Mouse (Mus musculus) hematopoietic stem cell, adult 5-6 weeks (primary cell): ENCODE results near the gene Bik. TPM values are rescaled to one million over a fixed set of nuclear protein-coding genes. Genes with fewer than 3 reads are reported as not detected.

Source experiments
- ATAC-seq, 2 experiments: fragments of 125-278 bp in 1 of 2; replicated peaks in 1 of 2; 2 replicates each; pipeline ENCODE4 v1.8.0; 2016 to 2017; ENCODE audit warnings: inconsistent platforms in 2 of 2, mild to moderate bottlenecking in 2 of 2, moderate number of reproducible peaks in 2 of 2, low read depth in 1 of 2, moderate TSS enrichment in 1 of 2; ENCODE audit not compliant: low FRiP score in 2 of 2, poor library complexity in 2 of 2, severe bottlenecking in 2 of 2, insufficient read depth in 1 of 2, low TSS enrichment in 1 of 2
- total RNA-seq: library from RNA; stranded (forward); fragments of 172-1452, 232-1000 nt; gene quantifications from 2 replicates; pipeline ENCODE4 v1.2.3, GENCODE M21; 2017

The Bik gene
- total RNA-seq, 1 experiment from 2014 or later = not detected

DNA sequence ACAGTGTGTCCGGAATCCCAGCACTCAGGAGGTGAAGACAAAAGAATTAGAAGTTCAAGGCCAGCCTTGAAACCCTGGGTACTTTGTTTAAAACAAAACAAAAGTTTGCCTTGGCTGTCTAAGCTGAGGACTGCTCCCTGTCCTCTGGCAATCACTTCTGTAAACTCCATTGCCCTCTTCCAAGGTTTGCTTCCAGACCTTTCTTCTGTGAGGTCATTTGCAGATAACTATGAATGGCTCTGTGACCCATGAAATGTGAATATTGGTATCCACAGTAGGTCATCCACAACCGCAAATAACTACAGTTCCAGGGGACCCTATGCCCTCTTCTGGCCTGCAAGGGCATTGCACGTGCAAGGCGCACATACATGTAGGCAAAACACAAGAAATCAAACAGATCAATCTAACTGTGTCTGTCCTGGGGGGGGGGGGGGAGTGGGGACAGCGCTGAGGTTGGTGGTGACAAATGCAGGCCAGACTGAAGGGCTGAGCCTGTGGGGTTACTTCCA, 5.4 kb downstream of the Bik start:
- no peak for ATAC-seq

DNA sequence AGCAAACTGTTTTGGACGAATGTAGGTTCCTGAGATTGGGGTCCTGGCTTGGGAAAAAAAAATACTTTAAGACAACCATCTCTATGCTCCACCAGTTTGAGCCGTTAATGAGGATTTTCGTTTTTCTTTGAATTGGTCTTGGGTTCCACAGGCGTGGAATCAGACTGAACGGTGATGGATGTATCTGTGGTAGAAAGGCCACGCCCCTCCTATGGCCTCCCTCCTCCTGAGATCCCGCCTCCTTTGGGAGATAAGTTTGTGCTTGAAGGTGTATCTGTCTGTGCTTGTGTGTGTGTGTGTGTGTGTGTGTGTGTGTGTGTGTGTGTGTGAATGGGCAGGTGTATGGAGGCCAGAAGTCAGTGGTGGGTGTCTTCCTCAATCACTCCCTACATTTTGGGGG, 5.9 kb downstream of the Bik start:
- ATAC-seq = no peak

DNA sequence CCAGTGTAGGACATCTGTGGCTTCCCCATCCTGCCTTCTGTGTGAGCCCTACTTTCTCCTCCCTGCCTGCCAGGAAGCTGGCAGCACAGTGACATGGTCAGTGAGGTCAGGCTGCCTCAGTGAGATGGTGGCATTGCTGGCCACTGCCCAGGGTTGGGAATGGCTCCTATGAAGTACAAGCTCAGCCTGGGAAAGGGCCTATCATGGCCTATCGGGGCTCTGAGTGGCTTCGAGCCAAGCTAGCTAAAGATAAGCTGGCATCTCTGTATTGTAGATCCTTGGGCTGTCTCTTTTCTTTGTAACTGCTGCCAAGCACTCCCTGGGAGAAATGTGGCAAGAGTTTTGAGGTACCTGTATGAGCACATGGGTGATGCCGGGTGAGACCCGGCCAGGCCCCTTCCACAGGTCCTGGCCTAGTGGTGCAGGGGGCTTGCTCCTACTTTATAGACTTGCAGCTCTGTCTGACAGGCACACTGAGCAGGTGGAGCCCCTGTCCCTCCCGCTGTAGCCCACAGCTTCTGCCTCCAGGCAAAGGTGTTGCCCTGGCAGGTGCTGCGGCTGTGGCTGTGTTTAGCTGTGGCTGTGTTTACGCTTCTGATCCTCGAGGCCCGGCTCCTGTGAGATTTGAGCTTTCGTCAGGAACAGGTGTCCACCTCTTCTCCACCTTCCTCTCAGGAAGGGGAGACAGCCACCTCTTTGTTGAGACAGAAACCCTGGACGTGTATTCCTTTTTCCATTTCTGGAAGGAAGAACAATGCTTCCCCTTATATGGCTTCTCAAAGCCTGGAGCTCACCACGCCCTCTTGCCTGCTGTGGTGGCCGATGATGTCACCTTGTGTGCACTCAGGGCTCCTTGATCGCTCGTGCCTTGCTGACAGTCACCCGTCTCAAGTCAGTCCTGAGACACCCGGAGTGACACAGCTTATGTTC, 8.6 kb downstream of the Bik start:
- no peak for ATAC-seq

DNA sequence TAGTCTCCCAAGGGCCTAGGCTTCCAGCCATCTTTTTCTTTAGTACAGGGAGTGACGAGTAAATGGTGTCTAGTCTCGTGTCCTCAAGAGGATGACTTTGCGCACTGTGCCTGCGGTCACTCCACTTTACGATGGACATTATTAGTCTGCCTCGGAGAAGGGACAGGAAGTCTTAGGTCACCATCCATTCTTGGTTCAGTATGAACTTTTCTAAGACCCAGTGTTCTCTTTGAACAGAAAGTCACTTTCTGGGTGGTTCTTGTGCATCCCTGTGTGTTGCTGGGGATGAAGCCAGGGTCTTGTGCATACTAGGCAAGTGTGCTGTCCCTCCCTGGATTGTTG, 9.2 kb downstream of the Bik start:
- no peak for ATAC-seq

DNA sequence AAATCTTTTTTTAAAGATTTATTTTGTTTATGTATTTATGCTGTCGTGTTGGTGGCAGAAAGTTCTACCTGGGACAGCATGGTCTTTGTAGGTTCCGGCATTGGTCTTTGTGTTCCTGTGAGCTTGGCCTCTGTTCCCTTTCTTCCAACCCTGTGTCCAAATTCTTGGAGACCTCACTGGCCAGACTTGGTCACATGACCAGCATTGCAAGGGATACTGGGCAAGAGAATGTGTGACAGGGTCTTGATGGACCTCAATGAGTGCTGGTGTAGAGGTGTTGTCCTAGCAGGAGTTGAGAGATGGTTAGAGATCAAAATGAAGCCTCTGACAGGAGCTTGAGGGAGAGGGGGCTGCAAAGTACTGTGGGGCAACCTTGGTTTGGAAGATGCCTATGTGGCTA, 12.2 kb downstream of the Bik start:
- no peak for ATAC-seq

DNA sequence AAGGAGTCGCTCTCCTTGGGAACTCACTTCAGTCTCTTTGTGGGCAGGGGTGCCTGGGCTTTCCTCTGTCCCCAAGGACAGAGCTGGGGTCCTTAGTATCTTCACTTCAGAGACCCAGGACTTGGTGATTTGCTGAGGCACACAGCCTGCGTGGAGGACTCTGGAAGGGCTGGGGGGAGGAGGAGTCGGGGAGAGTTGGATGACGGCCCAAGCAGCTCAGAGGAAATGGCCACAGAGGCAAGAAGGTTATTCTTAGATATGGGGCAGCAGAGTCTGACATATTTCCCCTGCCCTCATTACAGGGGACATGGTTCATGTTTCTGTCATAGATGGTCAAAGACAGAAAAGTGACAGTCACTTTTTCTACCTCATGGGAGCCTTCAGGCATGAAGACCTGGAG, 13.2 kb downstream of the Bik start:
- 0 out of 4 replicates have a peak, but pooled peaks of 1 of the 2 experiments have one; percentile 20 for ATAC-seq

DNA sequence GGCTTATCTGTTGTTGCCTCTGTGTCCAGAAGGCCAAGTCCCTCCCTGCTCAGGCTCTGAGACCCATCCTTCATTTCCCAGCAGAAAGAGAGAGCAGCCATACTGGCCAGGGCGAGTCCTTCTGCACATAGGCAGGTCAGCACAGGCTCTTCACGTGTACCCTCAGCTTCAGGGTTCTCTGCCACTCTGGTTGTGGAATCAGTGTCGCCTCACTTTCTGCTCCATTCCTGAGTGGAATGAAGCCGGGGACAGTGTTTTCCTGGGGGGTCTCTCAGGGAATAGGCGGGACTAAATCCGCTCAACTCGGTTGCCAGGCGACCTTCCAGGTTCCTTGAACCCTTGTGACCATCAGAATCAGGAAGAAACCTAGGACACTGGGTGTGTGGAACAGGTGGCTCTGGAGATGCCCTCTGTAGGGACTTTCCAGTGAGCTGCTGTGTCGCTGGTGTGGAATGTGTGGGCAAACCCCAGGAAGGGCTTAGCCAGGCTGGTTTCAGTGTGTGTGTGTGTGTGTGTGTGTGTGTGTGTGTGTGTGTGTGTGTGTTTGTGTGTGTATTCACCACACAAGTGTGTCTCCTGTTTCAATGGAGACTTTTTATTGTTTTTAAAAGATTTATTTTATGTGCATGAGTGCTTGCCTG, 15.1 kb downstream of the Bik start:
- no peak for ATAC-seq

DNA sequence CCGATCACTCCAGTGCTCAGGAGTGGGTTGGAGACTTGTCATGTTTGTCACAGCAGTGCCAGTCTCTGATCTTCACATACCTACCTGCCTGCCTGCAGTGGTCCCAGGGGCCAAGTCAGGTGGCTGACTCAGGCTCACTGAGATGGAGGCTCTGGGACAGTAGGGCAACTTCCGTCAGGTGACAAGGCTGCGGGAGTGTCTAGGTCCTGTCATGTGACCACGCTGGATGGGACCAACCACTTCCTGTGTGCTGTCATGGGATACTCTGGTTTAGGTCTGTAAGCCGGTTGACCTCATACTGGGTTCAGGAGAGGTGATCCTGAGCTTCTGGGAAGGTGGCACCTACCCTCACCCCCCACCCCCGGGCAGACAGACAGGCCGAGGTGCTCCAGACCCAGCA, 19.4 kb downstream of the Bik start:
- ATAC-seq = no peak

DNA sequence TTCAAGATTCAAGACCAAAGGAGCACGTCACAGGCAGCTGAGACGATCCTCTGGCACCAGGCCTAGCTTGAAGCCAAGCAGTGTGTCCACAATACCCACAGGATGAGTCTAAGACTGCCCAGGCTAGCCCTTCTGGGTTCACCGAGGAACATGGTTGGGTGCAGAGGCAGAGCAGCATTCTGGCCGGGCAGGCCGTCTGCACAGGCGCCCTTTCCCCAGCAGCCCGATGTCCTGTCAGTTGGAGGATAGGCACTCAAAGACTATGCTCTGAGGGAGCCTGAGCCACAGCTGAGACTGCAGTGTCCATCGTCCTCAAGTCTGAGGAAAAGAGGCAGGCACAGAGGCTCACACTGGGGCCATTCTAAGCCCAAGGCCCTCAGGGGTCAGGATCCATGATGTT, 20.5 kb downstream of the Bik start:
- ATAC-seq = no peak

DNA sequence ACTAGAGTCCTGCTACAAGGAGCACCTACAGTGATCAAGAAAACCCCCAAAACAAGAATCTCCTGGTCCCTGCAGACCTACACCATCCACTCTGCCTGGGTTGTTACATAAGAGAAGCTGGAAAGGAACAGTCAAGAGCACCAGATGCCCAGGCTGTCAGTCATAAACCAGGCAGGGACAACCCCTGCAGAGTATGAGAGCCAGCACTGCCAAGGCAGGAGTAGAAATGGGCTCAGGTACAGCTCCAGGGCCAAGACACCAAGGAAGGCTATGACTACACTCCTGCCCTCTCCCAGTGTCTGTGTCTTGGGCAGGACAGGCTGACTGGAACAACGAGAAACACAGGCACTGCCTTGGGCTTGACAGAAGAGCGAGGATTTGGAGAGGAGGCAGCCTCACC, 23.5 kb downstream of the Bik start:
- ATAC-seq = no peak

DNA sequence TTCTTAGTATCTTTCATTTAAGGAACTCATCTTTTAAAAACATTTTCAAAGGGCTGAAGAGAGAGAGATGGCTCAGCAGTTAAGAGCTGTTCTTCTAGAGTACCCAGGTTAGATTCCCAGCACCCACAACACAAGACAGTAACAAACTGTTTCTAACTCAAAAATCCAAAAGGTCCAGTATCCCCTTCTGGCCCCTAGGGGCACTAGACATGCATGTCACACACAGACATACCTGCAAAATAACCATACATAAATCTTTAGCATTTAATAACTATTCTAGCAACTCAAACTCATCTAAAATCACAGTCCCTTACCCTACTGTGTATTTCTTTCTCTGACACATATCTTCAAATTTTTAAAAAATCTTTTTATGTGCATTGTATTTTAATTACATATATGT, 27.2 kb downstream of the Bik start:
- ATAC-seq = no peak

DNA sequence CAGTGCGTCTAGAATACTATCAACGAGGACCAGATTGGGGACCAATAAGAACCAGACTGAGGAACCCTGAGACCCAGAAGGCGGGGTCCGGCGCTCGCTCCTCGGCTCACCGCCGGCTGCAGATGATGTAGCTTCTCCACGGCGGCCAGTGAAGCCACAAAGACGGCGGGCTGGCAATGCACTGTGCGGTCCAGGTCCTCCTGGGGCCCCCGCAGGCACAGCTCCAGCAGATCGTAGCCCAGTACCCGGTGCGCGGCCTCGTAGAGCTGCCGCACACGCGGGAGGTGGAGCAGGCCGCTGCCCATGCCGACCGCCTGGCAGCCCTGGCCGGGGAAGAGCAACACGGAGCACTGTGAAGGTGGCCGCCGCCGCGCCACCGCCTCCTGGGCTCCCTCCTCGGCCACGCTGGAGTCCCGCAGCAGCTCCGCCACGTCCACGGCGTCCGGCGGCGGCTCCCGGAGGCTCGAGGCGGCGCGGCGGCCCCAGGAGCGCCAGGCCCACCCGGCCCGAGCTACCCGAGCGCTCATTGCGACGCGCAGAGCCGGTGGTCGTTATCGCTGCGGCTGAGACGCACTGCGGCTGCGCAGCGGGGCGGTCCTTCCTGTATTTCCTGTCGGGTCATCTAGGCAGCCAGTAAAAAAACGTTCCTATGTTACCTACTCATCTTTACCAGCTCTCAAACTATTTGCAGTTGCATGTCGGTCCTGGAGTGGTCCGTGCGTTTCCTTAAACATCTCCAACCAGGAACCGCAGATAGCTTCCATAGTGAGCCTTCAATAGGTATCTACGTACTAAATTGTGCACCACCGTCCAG, 28.7 kb downstream of the Bik start:
- peak; percentile 87 to 89 for ATAC-seq

DNA sequence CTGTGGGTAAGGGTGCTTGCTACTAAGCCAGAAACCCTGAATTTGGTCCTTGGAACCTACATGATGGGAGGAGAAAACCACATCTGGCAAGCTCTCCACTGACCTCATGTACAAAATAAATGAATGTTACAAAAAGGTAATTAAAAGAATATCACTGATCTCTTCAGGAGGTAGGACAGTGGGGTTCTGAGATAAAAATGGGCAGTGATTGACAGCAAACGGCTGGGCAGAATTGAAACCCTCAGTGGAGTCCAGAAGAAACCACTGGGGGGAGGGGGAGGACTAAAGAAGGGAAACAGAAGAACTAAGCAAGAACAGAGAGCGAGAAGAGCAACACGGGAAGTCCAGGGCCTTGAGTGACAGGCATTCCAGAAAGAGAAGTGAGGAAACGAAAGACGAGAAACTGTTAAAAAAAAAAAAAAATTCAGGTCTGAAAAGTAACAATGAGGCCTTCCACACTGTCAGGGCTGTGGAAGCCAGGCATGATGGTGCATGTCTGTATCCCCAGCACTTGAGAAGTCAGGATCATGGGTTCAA, 34.3 kb downstream of the Bik start:
- no peak for ATAC-seq

DNA sequence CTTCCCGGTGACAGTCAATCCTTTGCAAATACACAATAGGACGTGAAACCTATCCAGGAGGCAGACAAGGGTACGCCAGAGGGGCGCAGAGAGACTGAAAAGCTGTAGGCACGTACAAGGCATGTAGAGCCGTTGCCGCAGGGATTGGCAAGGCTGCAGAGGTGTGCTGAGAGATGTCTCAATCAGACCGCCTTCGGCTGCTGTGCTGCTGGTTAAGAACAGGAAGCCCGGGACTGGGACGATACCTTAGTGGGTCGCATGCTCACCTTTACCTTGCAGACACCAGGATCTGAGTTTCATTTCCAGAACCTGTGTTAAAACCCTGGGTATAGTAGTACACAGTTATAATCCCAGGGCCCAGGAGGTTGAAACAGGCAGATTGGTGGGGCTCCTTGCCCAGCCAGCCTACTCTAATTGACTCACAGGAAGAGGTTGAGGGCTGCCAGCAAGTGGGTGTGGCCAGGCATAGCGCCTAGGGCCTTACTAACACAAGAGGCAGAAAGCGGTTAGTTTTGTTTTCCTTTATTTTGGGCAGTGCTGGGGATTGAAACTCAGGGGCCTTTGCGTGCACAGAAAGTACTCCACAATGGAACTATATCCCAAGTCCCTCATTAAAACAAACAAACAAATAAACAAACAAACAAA, 36.1 kb downstream of the Bik start:
- peak; percentile 87 to 88 for ATAC-seq

DNA sequence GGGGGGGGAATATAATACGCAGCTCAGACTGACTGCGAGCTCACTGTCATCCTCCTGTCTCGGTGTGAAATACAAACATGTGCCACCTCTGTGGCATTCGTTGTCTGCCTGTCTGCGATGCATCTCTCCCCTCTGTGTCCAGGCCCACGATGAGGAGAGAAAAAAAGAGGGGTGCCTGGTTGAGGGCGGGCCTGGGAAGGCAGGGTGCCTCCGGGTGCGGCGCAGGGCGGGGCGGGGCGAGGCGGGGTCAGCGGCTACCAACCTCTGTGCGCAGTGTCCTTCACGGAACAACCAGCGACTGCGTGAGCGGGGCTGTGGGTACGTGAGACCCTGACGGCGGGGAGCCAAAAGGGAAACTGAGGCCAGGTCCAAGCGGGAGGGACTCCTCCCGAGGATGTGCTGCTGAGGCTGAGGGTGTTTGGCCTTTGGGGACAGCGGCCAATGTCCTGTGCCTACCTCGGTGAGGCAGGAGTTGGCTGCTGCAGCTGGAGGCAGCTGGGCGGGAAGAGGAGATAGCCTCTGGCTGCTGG, 36.7 kb downstream of the Bik start, which contains the start of the genes Tspo and Mcat:
Gene Tspo (plus strand): TSS at position 266 of the 530 bp plus-strand sequence.
Gene Mcat (minus strand): TSS at position 461 of the 530 bp plus-strand sequence.
- ATAC-seq = peak; percentile 38 to 66; a peak in 3 of 4 replicates

DNA sequence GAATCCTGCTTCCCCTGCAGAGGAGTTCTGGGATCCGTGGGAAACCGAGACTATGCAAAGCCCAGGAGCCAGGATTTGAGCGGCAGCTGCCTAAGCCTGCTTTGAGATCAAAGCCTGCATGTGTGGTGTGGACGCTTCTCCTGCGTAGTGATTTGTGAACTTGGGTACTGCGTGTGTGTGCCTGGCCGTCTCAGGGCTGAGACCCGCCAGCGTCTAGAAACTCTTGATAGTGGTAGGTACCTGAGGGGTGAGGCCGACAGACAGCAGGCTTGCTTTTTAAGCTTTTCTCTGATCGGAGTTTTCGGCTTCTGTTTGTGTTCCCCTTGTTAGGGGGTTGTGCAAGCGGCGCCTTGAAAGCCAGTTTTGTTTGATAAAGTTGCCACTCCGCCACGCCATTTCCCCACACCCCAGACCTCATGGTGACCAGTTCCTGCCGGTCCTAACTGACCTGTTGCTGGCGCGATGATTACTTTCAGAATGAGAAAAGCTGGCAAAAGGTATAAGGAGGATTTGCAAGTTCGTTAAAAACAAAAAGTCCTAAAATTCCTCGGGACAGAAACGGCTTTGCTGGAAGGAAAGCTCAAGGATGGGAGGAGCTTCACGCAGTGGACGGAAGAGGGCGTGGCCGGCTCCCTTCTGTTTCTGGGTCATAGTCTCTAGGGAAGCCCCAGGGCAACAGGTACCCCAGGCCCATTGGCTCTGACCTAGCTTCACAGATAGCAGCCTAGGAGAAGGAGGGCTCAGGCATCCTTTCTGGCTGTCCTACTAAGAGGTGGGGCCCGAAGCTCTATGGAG, 37.4 kb downstream of the Bik start:
- peak; percentile 26 to 37; a peak in 1 of 4 replicates for ATAC-seq
